Mouse (Mus musculus) lung, adult 2 months (tissue): ENCODE measurements around the gene Wdpcp.

ENCODE experiments used
- CTCF ChIP-seq: fragments of 200-500 bp; IDR thresholded peaks from 2 replicates; pipeline ENCODE4 v1.5.1; 2011; ENCODE audit warnings: mild to moderate bottlenecking, low read length, control low read depth; ENCODE audit not compliant: insufficient read depth
- POLR2A ChIP-seq: fragments of 200-500 bp; IDR thresholded peaks from 2 replicates; pipeline ENCODE4 v1.6.1; 2011; ENCODE audit warnings: low read depth, mild to moderate bottlenecking, control low read depth, low read length, borderline replicate concordance; ENCODE audit errors: extremely low read depth

DNA sequence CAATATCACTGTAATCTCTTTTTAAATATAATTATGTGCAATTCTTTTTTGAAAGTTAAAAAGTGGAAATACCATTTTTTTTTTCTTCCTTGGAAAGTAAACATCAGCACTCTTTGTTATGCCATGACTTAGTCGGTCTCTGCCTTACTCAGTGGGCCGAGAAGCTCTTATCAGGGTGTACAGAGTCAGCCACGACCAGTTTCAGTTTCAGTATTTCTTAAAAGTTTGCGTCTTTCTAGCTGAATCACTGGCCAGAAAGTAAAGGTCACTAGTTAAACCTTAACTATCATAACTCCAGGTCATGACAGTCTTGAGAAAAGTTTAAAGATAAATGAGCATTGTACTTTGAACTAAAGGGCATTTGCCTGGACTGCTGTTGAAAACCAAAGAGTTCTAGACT lies 22.3 kb upstream of the Wdpcp start:
- TF ChIP-seq CTCF: no peak
- no peak for TF ChIP-seq POLR2A
